Mouse (Mus musculus) liver, embryonic 16.5 days (tissue): ENCODE results near the gene Hist2h2be. TPM values are rescaled to one million over a fixed set of nuclear protein-coding genes. Genes with fewer than 3 reads are reported as not detected.

Experiments used
- ATAC-seq: fragments of 200-750 bp; cut with Nextera tagmentation; 2 replicates; pipeline ENCODE4 v1.8.0; 2017; ENCODE audit warnings: low read depth, mild to moderate bottlenecking, moderate number of reproducible peaks, moderate library complexity
- H3K27ac ChIP-seq: fragments of 300-500 bp; sonication (generic); 2 replicates; pipeline ENCODE4 v1.5.1; 2014; ENCODE audit warnings: mild to moderate bottlenecking, low read length
- H3K27me3 ChIP-seq: fragments of 300-500 bp; sonication (generic); 2 replicates; pipeline ENCODE4 v1.6.1; 2014; ENCODE audit warnings: low read depth, low read length, mixed read lengths; ENCODE audit not compliant: control insufficient read depth, insufficient read depth
- H3K36me3 ChIP-seq: fragments of 300-500 bp; sonication (generic); 2 replicates; pipeline ENCODE4 v1.6.1; 2014; ENCODE audit warnings: mild to moderate bottlenecking; ENCODE audit not compliant: control insufficient read depth, insufficient read depth
- H3K4me1 ChIP-seq: fragments of 300-500 bp; sonication (generic); 2 replicates; pipeline ENCODE4 v1.6.1; 2014; ENCODE audit warnings: low read depth, low read length, mixed read lengths; ENCODE audit not compliant: control insufficient read depth
- H3K4me2 ChIP-seq: fragments of 300-500 bp; sonication (generic); 2 replicates; pipeline ENCODE4 v1.6.1; 2014; ENCODE audit warnings: low read depth, low read length, mixed read lengths
- H3K4me3 ChIP-seq: fragments of 300-500 bp; sonication (generic); 2 replicates; pipeline ENCODE4 v1.5.1; 2014; ENCODE audit warnings: low read depth, mild to moderate bottlenecking, low read length
- H3K9ac ChIP-seq: fragments of 300-500 bp; sonication (generic); 2 replicates; pipeline ENCODE4 v1.6.1; 2014; ENCODE audit warnings: low read depth, low read length
- H3K9me3 ChIP-seq: fragments of 300-500 bp; sonication (generic); replicated peaks from 2 replicates; pipeline ENCODE4 v1.6.1; 2016; ENCODE audit warnings: low read length; ENCODE audit not compliant: control insufficient read depth
- WGBS: fragments of 180-500 bp; shearing (Covaris S2); extraction: QIAGEN DNeasy Blood & Tissue Kit; methylation state at CpG from one replicate; pipeline ENCODE4 v1.1.7; 2014; ENCODE audit not compliant: insufficient replicate concordance; 5-methylcytosine and 5-hydroxymethylcytosine counted together
- polyA plus RNA-seq: library from polyadenylated mRNA; unstranded; fragments of >200 nt; fragmentation: Nextera tagmentation; extraction: Ambion mirVana; gene quantifications from 2 replicates; pipeline ENCODE4 v1.2.1, GENCODE M21; 2015

The Hist2h2be gene
- polyA plus RNA-seq, 1 experiment from 2014 or later = 7.2 TPM

GRCm38 (mm10) chr3:96179531-96179930, 41.4 kb upstream of the Hist2h2be start:
- H3K9me3 ChIP-seq = no peaks in the 10 kb centered on the region
- peaks cover 25% of the 10 kb centered on the region for H3K36me3 ChIP-seq
- ATAC-seq = no peak
- H3K4me2 ChIP-seq = no peak overlapping the region
- H3K27ac ChIP-seq = no peak overlapping the region
- H3K4me1 ChIP-seq = no peaks in the 10 kb centered on the region; the same call in 1 of the 2 replicates
- H3K4me3 ChIP-seq = no peak overlapping the region
- H3K9ac ChIP-seq = no peak overlapping the region
- WGBS = 67% methylated on average over 4 of the region's 4 CpGs
- H3K27me3 ChIP-seq = peaks cover 8% of the 10 kb centered on the region

- Histone ChIP-seq H3K9ac (no peak within 1 kb of the TSS), H3K4me3 (peak within 1 kb of the TSS; percentile 33), H3K4me1 (no peaks in the 10 kb centered on the region), H3K27me3 (peaks cover 8% of the 10 kb centered on the region), H3K27ac (no peak within 1 kb of the TSS), H3K9me3 (no peaks in the 10 kb centered on the region), H3K4me2 (peak within 1 kb of the TSS; percentile 53), H3K36me3 (peaks cover 13% of the 10 kb centered on the region)
- ATAC-seq = no peak
- under 1% methylated on average over 21 of the region's 23 CpGs for WGBS
Observed at GRCm38 (mm10) chr3:96180727-96181477, 40.0 kb upstream of the Hist2h2be start, which contains the start of gene Sv2a. Gene Sv2a, plus strand, starts transcription at chr3:96181151.

GRCm38 (mm10) chr3:96181510-96182381, 39.2 kb upstream of the Hist2h2be start:
- Histone ChIP-seq H3K27me3 (peaks cover 8% of the 10 kb centered on the region), H3K4me3 (no peak overlapping the region), H3K4me2 (no peak overlapping the region), H3K9me3 (no peaks in the 10 kb centered on the region), H3K27ac (no peak overlapping the region), H3K36me3 (peaks cover 5% of the 10 kb centered on the region), H3K9ac (no peak overlapping the region), H3K4me1 (no peaks in the 10 kb centered on the region)
- 47% methylated on average over 12 of the region's 12 CpGs for WGBS
- ATAC-seq = no peak

GRCm38 (mm10) chr3:96182382-96182776, 38.5 kb upstream of the Hist2h2be start:
- no peak overlapping the region for H3K27ac ChIP-seq
- no peaks in the 10 kb centered on the region for H3K9me3 ChIP-seq
- H3K27me3 ChIP-seq = peaks cover 8% of the 10 kb centered on the region
- no peaks in the 10 kb centered on the region for H3K4me1 ChIP-seq
- H3K9ac ChIP-seq = no peak overlapping the region
- ATAC-seq = no peak
- 28% methylated on average over 4 of the region's 4 CpGs for WGBS
- H3K4me2 ChIP-seq = no peak overlapping the region
- peaks cover 2% of the 10 kb centered on the region; the same call in 1 of the 2 replicates for H3K36me3 ChIP-seq
- H3K4me3 ChIP-seq = no peak overlapping the region

GRCm38 (mm10) chr3:96192977-96193376, 27.9 kb upstream of the Hist2h2be start:
- 63% methylated on average over 12 of the region's 12 CpGs for WGBS

GRCm38 (mm10) chr3:96194966-96195365, 26.0 kb upstream of the Hist2h2be start:
- ATAC-seq = no peak
- peaks cover 22% of the 10 kb centered on the region for H3K4me1 ChIP-seq
- H3K4me3 ChIP-seq = no peak overlapping the region
- no peaks in the 10 kb centered on the region for H3K9me3 ChIP-seq
- H3K4me2 ChIP-seq = no peak overlapping the region
- H3K36me3 ChIP-seq = no peaks in the 10 kb centered on the region
- H3K9ac ChIP-seq = no peak overlapping the region
- no peak overlapping the region for H3K27ac ChIP-seq
- WGBS = 55% methylated on average over 10 of the region's 10 CpGs
- H3K27me3 ChIP-seq = peaks cover 3% of the 10 kb centered on the region

More at GRCm38 (mm10) chr3:96192977-96193376, 27.9 kb upstream of the Hist2h2be start:
- Histone ChIP-seq H3K9ac (no peak overlapping the region), H3K27me3 (peaks cover 3% of the 10 kb centered on the region), H3K4me1 (peaks cover 11% of the 10 kb centered on the region), H3K4me2 (no peak overlapping the region), H3K4me3 (no peak overlapping the region), H3K9me3 (no peaks in the 10 kb centered on the region), H3K27ac (no peak overlapping the region), H3K36me3 (no peaks in the 10 kb centered on the region)
- no peak for ATAC-seq

- no peaks in the 10 kb centered on the region for H3K36me3 ChIP-seq
- H3K4me2 ChIP-seq = no peak overlapping the region
- no peak for ATAC-seq
- H3K27ac ChIP-seq = no peak overlapping the region
- no peak overlapping the region for H3K4me3 ChIP-seq
- H3K27me3 ChIP-seq = peaks cover 3% of the 10 kb centered on the region
- 85% methylated on average over 11 of the region's 11 CpGs for WGBS
- H3K9me3 ChIP-seq = no peaks in the 10 kb centered on the region
- no peak overlapping the region for H3K9ac ChIP-seq
- peaks cover 22% of the 10 kb centered on the region for H3K4me1 ChIP-seq
Observed at GRCm38 (mm10) chr3:96195616-96196313, 25.2 kb upstream of the Hist2h2be start.

- 16% methylated on average over 27 of the region's 27 CpGs for WGBS
Observed at GRCm38 (mm10) chr3:96196437-96197128, 24.3 kb upstream of the Hist2h2be start.

More at GRCm38 (mm10) chr3:96196437-96197128, 24.3 kb upstream of the Hist2h2be start:
- ATAC-seq = no peak
- H3K36me3 ChIP-seq = no peaks in the 10 kb centered on the region
- peak overlapping the region; percentile 89 for H3K9ac ChIP-seq
- H3K4me2 ChIP-seq = peak overlapping the region; percentile 99
- peak overlapping the region; percentile 84 for H3K4me3 ChIP-seq
- H3K27ac ChIP-seq = peak overlapping the region; percentile 92
- peaks cover 3% of the 10 kb centered on the region for H3K27me3 ChIP-seq
- peaks cover 22% of the 10 kb centered on the region for H3K4me1 ChIP-seq
- H3K9me3 ChIP-seq = no peaks in the 10 kb centered on the region
